Mouse (Mus musculus) regulatory T cell (primary cell): ENCODE measurements around the gene Tspan12.
"Not testable (repeated sequence)": the region's sequence is repeated elsewhere in the genome, so short reads cannot be mapped to it uniquely, and the experiment has no call there.

Experiments used
- in situ Hi-C: fragments of 300-600 bp; cut with MboI, MseI; formaldehyde crosslinking; loops from one replicate; pipeline ENCODE4 v1.15.1; 2025; ENCODE audit warnings: high pct_unique_total_duplicates

Tspan12 gene

GRCm38 (mm10) chr6:21828437-21828836, 23.9 kb downstream of the Tspan12 start:
- in situ Hi-C loops = no loop called here

GRCm38 (mm10) chr6:21828001-21828400, 24.3 kb downstream of the Tspan12 start:
- in situ Hi-C loops = no loop called here

GRCm38 (mm10) chr6:21823694-21824093, 28.6 kb downstream of the Tspan12 start:
- in situ Hi-C loops = no loop called here

GRCm38 (mm10) chr6:21823281-21823680, 29.0 kb downstream of the Tspan12 start:
- in situ Hi-C loops = no loop called here

- in situ Hi-C loops = no loop called here
These were observed 29.6 kb downstream of the Tspan12 start for GRCm38 (mm10) chr6:21822721-21823134.

GRCm38 (mm10) chr6:21818107-21818807, 34.1 kb downstream of the Tspan12 start:
- in situ Hi-C loops = no loop called here

GRCm38 (mm10) chr6:21806005-21806404, 46.3 kb downstream of the Tspan12 start:
- in situ Hi-C loops = no loop called here

GRCm38 (mm10) chr6:21805013-21805570, 47.2 kb downstream of the Tspan12 start:
- in situ Hi-C loops = no loop called here

GRCm38 (mm10) chr6:21803483-21804340, 48.6 kb downstream of the Tspan12 start:
- in situ Hi-C loops = no loop called here

- in situ Hi-C loops = loop anchor here (5.0 kb wide), 1 partner anchor 274 kb away; no protein-coding TSS in a partner anchor
These were observed 53.7 kb downstream of the Tspan12 start for GRCm38 (mm10) chr6:21798581-21798980.

GRCm38 (mm10) chr6:21797087-21797486, 55.2 kb downstream of the Tspan12 start:
- in situ Hi-C loops = loop anchor here (5.0 kb wide), 1 partner anchor 275 kb away; no protein-coding TSS in a partner anchor

GRCm38 (mm10) chr6:21796413-21796812, 55.9 kb downstream of the Tspan12 start:
- in situ Hi-C loops = loop anchor here (5.0 kb wide), 1 partner anchor 276 kb away; no protein-coding TSS in a partner anchor

- in situ Hi-C loops = loop anchor here (5.0 kb wide), 1 partner anchor 277 kb away; no protein-coding TSS in a partner anchor
These were observed 56.9 kb downstream of the Tspan12 start for GRCm38 (mm10) chr6:21795410-21795809.

- in situ Hi-C loops = loop anchor here (5.0 kb wide), 1 partner anchor 277 kb away; no protein-coding TSS in a partner anchor
These were observed 57.3 kb downstream of the Tspan12 start for GRCm38 (mm10) chr6:21795072-21795407.

- in situ Hi-C loops = loop anchor here (5.0 kb wide), 1 partner anchor 278 kb away; no protein-coding TSS in a partner anchor
These were observed 57.8 kb downstream of the Tspan12 start for GRCm38 (mm10) chr6:21794337-21795071.

GRCm38 (mm10) chr6:21791307-21791706, 61.0 kb downstream of the Tspan12 start:
- in situ Hi-C loops = no loop called here

GRCm38 (mm10) chr6:21790550-21791086, 61.7 kb downstream of the Tspan12 start:
- in situ Hi-C loops = no loop called here

GRCm38 (mm10) chr6:21790036-21790435, 62.3 kb downstream of the Tspan12 start:
- in situ Hi-C loops = no loop called here

- in situ Hi-C loops = not testable (repeated sequence)
These were observed 62.7 kb downstream of the Tspan12 start for GRCm38 (mm10) chr6:21789582-21789981.

GRCm38 (mm10) chr6:21787757-21788156, 64.6 kb downstream of the Tspan12 start:
- in situ Hi-C loops = no loop called here

- in situ Hi-C loops = no loop called here
These were observed 65.0 kb downstream of the Tspan12 start for GRCm38 (mm10) chr6:21787274-21787673.
